14 mouse cellular contexts compared by ENCODE assay signal in genomic region chr1:171613962-171614361, GRCm38 (mm10). TPM values are rescaled to one million over a fixed set of nuclear protein-coding genes. Genes with fewer than 3 reads are reported as not detected.
A peak's percentile ranks its signal among the peaks of the same experiment; 100 is the strongest.
DNase-seq lines count a peak whose midpoint lies in the region; ATAC-seq and TF ChIP-seq lines count a peak whose summit lies in the region.
"Had no signal": no experiment of that assay in that cellular context is flagged by ENCODE, and none has a peak within 500 bp of the region (broad histone marks: within the 10 kb centered on the region; RNA-seq: fewer than 3 reads in every experiment).

No protein-coding gene starts in this region.

- no peak overlapping the region for H3K4me3 ChIP-seq in lung, embryonic 14.5 days (ENCODE audit: low read depth, low read length)
- H3K4me3 ChIP-seq: erythroblast, embryonic 14.5 days had no signal

- no peak for DNase-seq in frontal cortex, postnatal 25 days (ENCODE audit: low spot score in 2 of 2)
- peak; percentile 59 for DNase-seq in lung, embryonic 14.5 days
- no peak for DNase-seq in lung, postnatal 14 days
- peak; percentile 17 for DNase-seq in brain, adult 2 months (ENCODE audit: low read depth, low spot score)
- DNase-seq in naive thymus-derived CD4-positive, alpha-beta T cell, adult 2 months (ENCODE audit: low read depth) = peak; percentile 70
- no peak for DNase-seq in right cerebral cortex, adult 18-20 months
- DNase-seq in gastrocnemius, adult 18-20 months (ENCODE audit: low spot score) = no peak
- DNase-seq: kidney, adult 18-20 months had no signal

- peak; percentile 71; the same call in 1 of the 2 replicates for ATAC-seq in frontal cortex, adult (ENCODE audit: low TSS enrichment)
- ATAC-seq in lung, embryonic 14.5 days (ENCODE audit: insufficient read depth) = no peak

- H3K4me2 ChIP-seq in lung, embryonic 14.5 days = no peak overlapping the region

- H3K27ac ChIP-seq in lung, embryonic 14.5 days (ENCODE audit: low read depth) = no peak overlapping the region

- H3K27me3 ChIP-seq in lung, embryonic 14.5 days (ENCODE audit: insufficient read depth, low read length) = no peaks in the 10 kb centered on the region

- no peaks in the 10 kb centered on the region for H3K36me3 ChIP-seq in lung, embryonic 14.5 days (ENCODE audit: insufficient read depth)

- peak; percentile 43 for TF ChIP-seq CTCF in lung, embryonic 14.5 days (IDR thresholded peaks at IDR 0.05; ENCODE audit: low read depth)

- H3K4me1 ChIP-seq in lung, embryonic 14.5 days (ENCODE audit: insufficient read depth) = no peaks in the 10 kb centered on the region

- no peak overlapping the region for H3K9ac ChIP-seq in lung, embryonic 14.5 days

- 32% methylated on average over 2 of the region's 2 CpGs for WGBS in lung, embryonic 14.5 days

- H3K9me3 ChIP-seq in lung, embryonic 14.5 days (ENCODE audit: low read depth, low read length) = no peaks in the 10 kb centered on the region

RNA-seq across cellular contexts. Expression of gene Ly9, which starts 6.8 kb away (rescaled TPM):
- 0.14 TPM in 1 of 2 replicates, not detected in the other for polyA plus RNA-seq in lung, embryonic 14.5 days (2014; fragmentation: Nextera tagmentation; extraction: Ambion mirVana)
- total RNA-seq in gastrocnemius, adult 18-20 months (2021) = under 1 TPM in 1 of 2 experiments, not detected in 1; 0.14 TPM
- polyA plus RNA-seq: heart, embryonic 14.5 days; limb, embryonic 11.5 days; midbrain, postnatal 0 days had no signal

RNA-seq across cellular contexts. Expression of gene Slamf7, which starts 38.9 kb away (rescaled TPM):
- polyA plus RNA-seq in lung, embryonic 14.5 days (2014; fragmentation: Nextera tagmentation; extraction: Ambion mirVana) = 0.20 TPM in 1 of 2 replicates, not detected in the other
- total RNA-seq in gastrocnemius, adult 18-20 months (2021) = not detected
- total RNA-seq: ES-E14; midbrain, postnatal 0 days had no signal
- polyA plus RNA-seq: erythroblast, embryonic 14.5 days; heart, embryonic 14.5 days; limb, embryonic 11.5 days; midbrain, postnatal 0 days had no signal

RNA-seq across cellular contexts. Expression of gene Cd244a, which starts 55.0 kb away (rescaled TPM):
- polyA plus RNA-seq in lung, embryonic 14.5 days (2014; fragmentation: Nextera tagmentation; extraction: Ambion mirVana) = 0.31 TPM in 1 of 2 replicates, not detected in the other
- total RNA-seq in gastrocnemius, adult 18-20 months (2021) = under 1 TPM in 1 of 2 experiments, not detected in 1; 0.09 TPM
- total RNA-seq: ES-E14; midbrain, postnatal 0 days had no signal
- polyA plus RNA-seq: erythroblast, embryonic 14.5 days; heart, embryonic 14.5 days; limb, embryonic 11.5 days; midbrain, postnatal 0 days had no signal

Comparison
In these comparisons a context has a peak if more than half of its experiments do, and no peak if none do; other contexts are left out.
1. DNase-seq: peak in lung, embryonic 14.5 days (single experiment), brain, adult 2 months (single experiment) and naive thymus-derived CD4-positive, alpha-beta T cell, adult 2 months (single experiment); none in frontal cortex, postnatal 25 days (0 of 2), lung, postnatal 14 days (single experiment), right cerebral cortex, adult 18-20 months (single experiment) and gastrocnemius, adult 18-20 months (single experiment).